Mouse (Mus musculus) T-helper 1 cell (primary cell): ENCODE results near the gene Rpl28.

Source experiments
- in situ Hi-C: fragments of 300-600 bp; cut with MboI, MseI; formaldehyde crosslinking; loops from one replicate; pipeline ENCODE4 v1.15.1; 2025; ENCODE audit warnings: high pct_unique_total_duplicates

The Rpl28 gene

GRCm38 (mm10) chr7:4825365-4825764, 32.7 kb downstream of the Rpl28 start:
- in situ Hi-C loops: no loop called here

GRCm38 (mm10) chr7:4830476-4830875, 37.8 kb downstream of the Rpl28 start:
- in situ Hi-C loops: no loop called here

DNA sequence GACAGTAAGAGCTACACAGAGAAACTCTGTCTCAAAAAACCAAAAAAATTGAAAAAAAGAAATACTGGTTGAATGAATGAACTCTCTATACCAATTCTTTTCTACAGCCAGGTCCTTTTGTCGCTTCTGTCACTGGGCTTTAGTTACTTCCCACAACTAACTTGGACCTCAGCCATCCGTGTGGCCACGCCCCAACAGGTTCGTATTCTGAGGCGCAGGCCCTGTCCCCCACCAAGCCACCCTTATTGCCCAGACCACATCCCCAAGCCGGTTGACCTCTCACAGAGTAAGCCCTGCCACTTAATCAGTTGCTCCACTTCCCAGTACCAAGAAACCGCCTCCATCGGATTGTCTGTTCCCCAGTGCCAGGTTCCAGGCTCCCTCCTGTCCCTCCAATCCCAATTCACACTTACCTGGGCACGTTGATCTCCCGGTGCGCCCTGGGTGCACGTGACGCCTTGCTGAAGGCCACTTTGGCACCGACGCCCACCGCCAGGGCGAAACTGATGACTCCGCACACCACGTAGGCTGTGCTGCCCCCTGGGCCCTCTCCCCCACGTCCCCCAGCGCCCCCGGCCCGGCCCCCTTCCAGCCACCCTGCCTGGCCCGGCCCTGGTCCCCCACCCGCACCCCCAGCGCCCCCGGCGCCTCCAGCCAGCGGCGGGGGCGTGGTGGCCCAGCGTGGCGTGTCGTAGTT, 43.1 kb downstream of the Rpl28 start:
- in situ Hi-C loops: no loop called here

- in situ Hi-C loops: no loop called here
Measured at GRCm38 (mm10) chr7:4836351-4836792, 43.7 kb downstream of the Rpl28 start.

GRCm38 (mm10) chr7:4837639-4838038, 45.0 kb downstream of the Rpl28 start:
- in situ Hi-C loops: no loop called here

DNA sequence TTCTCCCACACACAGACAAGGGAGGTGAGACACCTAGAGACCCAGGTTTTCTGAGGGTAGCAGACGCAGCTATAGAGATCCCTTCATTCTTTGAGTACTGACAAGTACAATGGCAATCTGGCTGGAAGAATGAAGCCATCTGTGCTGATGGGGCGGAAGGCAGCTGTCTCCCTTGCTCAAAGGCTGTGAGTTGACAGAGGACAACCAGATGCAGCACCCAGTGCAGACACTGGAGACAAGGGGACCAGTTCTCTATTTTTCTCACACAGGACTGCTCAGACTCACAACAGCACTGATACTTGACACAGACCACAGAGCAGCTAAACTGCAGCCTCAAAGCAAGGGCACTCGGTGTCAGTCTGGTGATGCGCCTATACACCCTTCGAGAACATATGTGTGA, 49.4 kb downstream of the Rpl28 start:
- in situ Hi-C loops: no loop called here

DNA sequence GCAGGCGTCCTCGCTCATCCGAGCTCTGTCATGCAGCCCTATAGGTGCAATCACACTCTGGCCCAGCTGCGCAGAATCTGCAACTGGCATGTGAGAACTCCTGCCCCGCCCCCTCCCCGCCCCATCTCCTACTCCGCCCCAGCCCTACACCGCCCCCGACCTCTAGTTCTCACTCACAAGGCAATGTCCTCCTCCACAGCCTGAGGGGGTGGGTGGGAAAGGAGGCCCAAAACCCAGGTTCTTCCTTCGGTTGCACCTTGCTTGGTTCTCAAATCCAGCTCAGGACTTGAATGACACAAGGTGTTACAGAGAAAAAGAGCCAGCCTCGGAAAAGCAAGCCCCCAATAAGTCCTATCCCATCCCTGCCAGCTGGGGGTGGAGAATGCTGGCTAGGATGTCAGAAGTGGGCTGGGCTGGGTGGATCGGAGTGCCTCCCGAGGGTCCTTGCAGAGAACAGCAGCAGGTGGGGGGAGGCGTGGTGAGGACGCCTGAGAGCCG, 50.0 kb downstream of the Rpl28 start:
- in situ Hi-C loops: no loop called here

- in situ Hi-C loops: no loop called here
Measured at GRCm38 (mm10) chr7:4843604-4844244, 51.0 kb downstream of the Rpl28 start.

DNA sequence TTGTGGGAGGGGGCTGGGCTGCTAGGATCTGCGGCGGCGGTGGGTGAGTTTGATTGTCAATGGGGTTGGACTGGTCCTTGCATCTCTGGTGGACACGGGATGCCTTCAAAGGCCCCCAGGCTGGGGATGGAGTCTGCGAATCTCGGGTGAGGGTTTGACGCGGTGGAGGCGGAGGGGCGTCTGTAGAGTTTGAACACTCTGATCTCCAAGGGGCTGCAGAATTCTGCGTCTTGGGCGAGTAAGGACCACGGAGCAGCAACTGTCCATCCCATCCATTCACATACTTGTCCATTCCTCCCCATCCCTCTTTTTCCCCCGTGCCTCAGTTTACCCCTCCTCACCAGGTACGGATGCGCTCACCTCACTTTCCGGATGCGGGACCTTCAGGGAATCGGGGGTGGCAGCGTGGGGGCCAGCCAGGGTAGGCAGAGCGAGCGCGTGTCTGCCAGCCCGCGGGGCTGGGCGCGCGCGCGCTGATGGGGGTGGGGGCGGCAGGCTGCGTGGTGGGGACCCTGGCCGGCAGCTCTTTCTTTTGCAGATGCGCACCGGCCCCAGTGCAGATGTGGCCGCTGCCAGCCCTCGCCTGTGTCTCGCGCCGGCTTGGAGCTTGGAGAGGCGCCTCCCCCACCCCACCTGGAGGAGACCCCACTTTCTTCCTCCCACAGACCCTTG, 51.7 kb downstream of the Rpl28 start, which contains the start of gene Shisa7:
Shisa7 (minus strand) TSS at position 452 of the 672 bp plus-strand sequence.
- in situ Hi-C loops: no loop called here
